Mouse (Mus musculus): Measurements from ENCODE around the gene Cacnb4.

DNA sequence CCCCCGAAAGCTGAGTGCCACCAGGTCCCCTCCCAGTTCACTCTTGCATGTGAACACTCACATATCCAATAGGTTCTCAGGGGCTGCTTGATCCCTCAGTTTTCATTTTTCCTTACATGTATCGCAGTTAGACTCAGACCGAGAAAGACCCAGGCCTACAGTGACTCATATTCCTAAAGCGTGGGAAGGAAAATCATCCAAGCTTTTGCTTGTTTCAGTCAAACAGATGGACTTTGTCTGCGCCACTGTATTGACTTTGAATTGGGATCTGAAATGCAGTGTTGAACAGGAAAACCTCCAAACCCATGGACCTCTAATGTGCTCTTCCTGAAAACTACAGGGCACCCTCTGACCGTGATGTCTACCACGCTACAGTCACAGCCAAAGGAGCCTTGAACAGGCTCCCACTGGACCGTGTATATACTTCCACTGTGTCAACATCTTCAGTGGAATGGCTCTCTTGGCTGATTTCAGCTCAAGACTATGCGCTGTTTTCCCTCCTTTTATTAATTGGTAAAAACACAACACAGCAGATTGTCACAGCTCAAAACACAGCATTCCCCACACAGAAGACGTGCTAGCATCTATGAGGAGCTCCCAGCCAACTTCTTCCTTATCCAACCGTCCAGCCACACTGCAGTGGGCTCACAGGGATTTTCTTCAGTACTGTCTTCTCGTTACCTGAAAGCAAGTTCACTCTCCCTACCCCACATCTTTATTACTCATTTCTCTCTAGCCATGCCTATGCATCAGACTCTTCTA lies 215.2 kb downstream of the Cacnb4 start:
- no peak for TF ChIP-seq CTCF (IDR thresholded peaks at IDR 0.05; ENCODE audit: insufficient read depth, low read length)
- TF ChIP-seq POLR2A (IDR thresholded peaks at IDR 0.05; ENCODE audit: borderline replicate concordance, extremely low read depth, low read depth, low read length), result no peak
